In the genomic region with DNA sequence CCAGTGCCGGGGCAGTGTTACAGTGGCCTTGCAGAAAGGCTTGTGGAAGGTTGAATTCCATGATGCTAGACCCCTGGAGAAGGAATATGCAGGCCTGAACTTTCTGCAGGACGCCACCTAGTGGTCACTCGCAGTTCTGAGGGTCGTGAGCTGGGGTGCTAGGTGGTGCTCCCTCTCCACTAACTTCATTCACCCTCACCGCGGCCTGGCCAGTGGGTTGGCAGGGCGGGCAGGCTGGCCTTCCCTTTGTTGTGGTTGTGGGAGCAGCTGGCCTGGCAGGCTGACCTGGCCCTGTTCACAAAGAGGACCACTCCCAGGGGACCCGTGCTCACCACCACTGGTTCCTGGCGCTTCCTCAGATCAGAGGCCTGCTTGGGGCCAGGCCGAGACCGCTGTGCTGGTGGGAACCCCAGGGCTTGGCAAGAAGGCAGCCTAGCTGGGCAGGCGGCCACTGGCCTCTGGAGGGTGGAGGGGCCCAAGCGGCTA, we compare ENCODE assay signal across 10 mouse cellular contexts. TPM values are rescaled to one million over a fixed set of nuclear protein-coding genes. Genes with fewer than 3 reads are reported as not detected.
DNase-seq lines count a peak whose midpoint lies in the region; ATAC-seq and TF ChIP-seq lines count a peak whose summit lies in the region.
"Had no signal": no experiment of that assay in that cellular context is flagged by ENCODE, and none has a peak within 500 bp of the region (broad histone marks: within the 10 kb centered on the region; RNA-seq: fewer than 3 reads in every experiment).

No protein-coding gene starts in this region.

- peak; percentile 61 for DNase-seq in gastrocnemius, adult 2 months
- DNase-seq in gastrocnemius, postnatal 36 days: no peak
- DNase-seq in midbrain, postnatal 0 days (ENCODE audit: low spot score): peak; percentile 77
- peak; percentile 52 for DNase-seq in cerebellum, adult 9-11 months
- no peak for DNase-seq in left cerebral cortex, postnatal 36 days (ENCODE audit: low spot score in 2 of 2)
- no peak for DNase-seq in left cerebral cortex, postnatal 25 days (ENCODE audit: low spot score in 2 of 2)

- H3K4me1 ChIP-seq in midbrain, postnatal 0 days (ENCODE audit: insufficient read depth, low read length): peaks cover 3% of the 10 kb centered on the region; the same call in 1 of the 2 replicates
- peaks cover 2% of the 10 kb centered on the region for H3K4me1 ChIP-seq in midbrain, embryonic 13.5 days (replicated peaks)
- H3K4me1 ChIP-seq: midbrain, embryonic 12.5 days had no signal

- H3K4me2 ChIP-seq in midbrain, postnatal 0 days (ENCODE audit: low read depth, low read length, poor library complexity, severe bottlenecking): no peak overlapping the region
- no peak overlapping the region for H3K4me2 ChIP-seq in midbrain, embryonic 13.5 days (replicated peaks)
- H3K4me2 ChIP-seq in myocyte (ENCODE audit: low read depth): no peak overlapping the region
- H3K4me2 ChIP-seq: heart, embryonic 13.5 days; midbrain, embryonic 12.5 days had no signal

- H3K27me3 ChIP-seq in midbrain, postnatal 0 days (ENCODE audit: insufficient read depth, low read length): no peaks in the 10 kb centered on the region
- H3K27me3 ChIP-seq in midbrain, embryonic 13.5 days: no peaks in the 10 kb centered on the region
- H3K27me3 ChIP-seq in myocyte (ENCODE audit: control insufficient read depth, insufficient read depth, insufficient read length): peaks cover 63% of the 10 kb centered on the region
- H3K27me3 ChIP-seq: midbrain, embryonic 12.5 days had no signal

- TF ChIP-seq POLR2A in myocyte (IDR thresholded peaks at IDR 0.05; ENCODE audit: insufficient read length, low read depth): no peak

- no peak overlapping the region for H3K27ac ChIP-seq in gastrocnemius, adult 2 months
- no peak overlapping the region for H3K27ac ChIP-seq in midbrain, postnatal 0 days (ENCODE audit: low read depth, low read length)
- H3K27ac ChIP-seq in midbrain, embryonic 13.5 days: no peak overlapping the region
- H3K27ac ChIP-seq: heart, embryonic 13.5 days; midbrain, embryonic 12.5 days had no signal

- peak; percentile 68; the same call in 1 of the 2 replicates for ATAC-seq in midbrain, postnatal 0 days (ENCODE audit: low FRiP score)
- ATAC-seq in midbrain, embryonic 13.5 days: no peak

- H3K4me3 ChIP-seq in gastrocnemius, adult 2 months: no peak overlapping the region
- H3K4me3 ChIP-seq in midbrain, postnatal 0 days (ENCODE audit: low read depth, low read length): no peak overlapping the region
- no peak overlapping the region for H3K4me3 ChIP-seq in midbrain, embryonic 13.5 days (replicated peaks)
- no peak overlapping the region for H3K4me3 ChIP-seq in myocyte
- H3K4me3 ChIP-seq: heart, embryonic 13.5 days; midbrain, embryonic 12.5 days had no signal

- peak; percentile 64 for TF ChIP-seq CTCF in gastrocnemius, adult 2 months (IDR thresholded peaks at IDR 0.05)
- TF ChIP-seq CTCF in midbrain, postnatal 0 days (IDR thresholded peaks at IDR 0.05): peak; percentile 66

- intact Hi-C loops in gastrocnemius, adult 2 months (cut with DNase I): no loop called here
- intact Hi-C loops in gastrocnemius, postnatal 36 days (cut with DNase I): no loop called here
- intact Hi-C loops in left cerebral cortex, postnatal 36 days (cut with DNase I): no loop called here
- intact Hi-C loops in left cerebral cortex, postnatal 25 days (cut with DNase I): no loop called here

- no peaks in the 10 kb centered on the region for H3K79me2 ChIP-seq in myocyte (ENCODE audit: control insufficient read depth, insufficient read depth)

- H3K9me3 ChIP-seq in midbrain, postnatal 0 days (ENCODE audit: low read length): no peaks in the 10 kb centered on the region
- H3K9me3 ChIP-seq in midbrain, embryonic 13.5 days: no peaks in the 10 kb centered on the region
- H3K9me3 ChIP-seq: heart, embryonic 13.5 days; midbrain, embryonic 12.5 days had no signal

- no peaks in the 10 kb centered on the region for H3K36me3 ChIP-seq in midbrain, postnatal 0 days (ENCODE audit: insufficient read depth, low read length)
- H3K36me3 ChIP-seq in midbrain, embryonic 13.5 days: no peaks in the 10 kb centered on the region
- H3K36me3 ChIP-seq in myocyte (ENCODE audit: control insufficient read depth, insufficient read depth): no peaks in the 10 kb centered on the region
- H3K36me3 ChIP-seq: heart, embryonic 13.5 days had no signal

- no peak overlapping the region for H3ac ChIP-seq in myocyte (ENCODE audit: control insufficient read depth, insufficient read length)

- H3K9ac ChIP-seq in midbrain, postnatal 0 days (replicated peaks; ENCODE audit: low read length, poor library complexity, severe bottlenecking): no peak overlapping the region
- no peak overlapping the region for H3K9ac ChIP-seq in midbrain, embryonic 13.5 days (replicated peaks)
- H3K9ac ChIP-seq: heart, embryonic 13.5 days; midbrain, embryonic 12.5 days had no signal

- 55% methylated on average over 13 of the region's 13 CpGs for whole genome bisulfite sequencing in midbrain, postnatal 0 days
- 67% methylated on average over 13 of the region's 13 CpGs for WGBS in midbrain, embryonic 13.5 days

TF ChIP-seq in myocyte, 11 proteins besides CTCF, POLR2A, EP300 and RAD21:
- TF ChIP-seq MAX (IDR thresholded peaks at IDR 0.05; ENCODE audit: low read depth) (no peak), TCF3 (IDR thresholded peaks at IDR 0.05; ENCODE audit: insufficient read length, low read depth) (peak; percentile 44), REST (IDR thresholded peaks at IDR 0.05; ENCODE audit: insufficient read depth, insufficient read length) (no peak), E2F4 (IDR thresholded peaks at IDR 0.05; ENCODE audit: insufficient read depth) (no peak), USF1 (IDR thresholded peaks at IDR 0.05; ENCODE audit: low read depth) (no peak), MYOD1 (IDR thresholded peaks at IDR 0.05; ENCODE audit: control insufficient read depth in 1 of 3, insufficient read length in 2 of 3, low read depth in 2 of 3) (peak in 2 of 3 experiments; percentile 80 to 86), MYOG (IDR thresholded peaks at IDR 0.05; ENCODE audit: control insufficient read depth in 1 of 3, insufficient read depth in 1 of 3, insufficient read length in 2 of 3, low read depth in 2 of 3) (peak in 2 of 3 experiments; percentile 93 to 94), TCF12 (IDR thresholded peaks at IDR 0.05; ENCODE audit: insufficient read depth, poor library complexity, severe bottlenecking) (peak; percentile 2), SRF (IDR thresholded peaks at IDR 0.05; ENCODE audit: control insufficient read depth, insufficient read length, low read depth) (no peak), POLR2AphosphoS2 (IDR thresholded peaks at IDR 0.05; ENCODE audit: insufficient read length, low read depth) (no peak), CEBPB (IDR thresholded peaks at IDR 0.05; ENCODE audit: insufficient read depth, poor library complexity, severe bottlenecking) (no peak)
TF ChIP-seq in myocyte: peak in this region for 4.

RNA-seq across cellular contexts. Expression of a gene that starts 51.7 kb away (rescaled TPM):
- total RNA-seq in gastrocnemius, adult 2 months (2021): 10 to 100 TPM; 10.3 to 42.2 TPM
- total RNA-seq in gastrocnemius, postnatal 36 days (2021): 10 to 100 TPM; 14.1 to 15.9 TPM
- 14.3 and 17.9 TPM in 2 replicates for total RNA-seq in midbrain, postnatal 0 days (2014; rRNA removed)
- 16.1 and 19.1 TPM in 2 replicates for polyA plus RNA-seq in midbrain, postnatal 0 days (2015; fragmentation: Nextera tagmentation; extraction: Ambion mirVana)
- polyA plus RNA-seq in midbrain, embryonic 13.5 days (2015; fragmentation: Nextera tagmentation; extraction: Ambion mirVana): 8.0 and 9.3 TPM in 2 replicates
- 0.07 TPM for polyA plus RNA-seq in myocyte (2012; fragmentation: generic; extraction: Trizol)
- 1 to 10 TPM; 6.2 to 7.4 TPM for total RNA-seq in left cerebral cortex, postnatal 36 days (2021)
- total RNA-seq in left cerebral cortex, postnatal 25 days (2021): 1 to 10 TPM; 7.1 to 7.8 TPM

Comparison
In these comparisons a context has a peak if more than half of its experiments do, and no peak if none do; other contexts are left out.
1. DNase-seq: peak in gastrocnemius, adult 2 months (single experiment), midbrain, postnatal 0 days (single experiment) and cerebellum, adult 9-11 months (single experiment); none in gastrocnemius, postnatal 36 days (0 of 2), left cerebral cortex, postnatal 36 days (0 of 2) and left cerebral cortex, postnatal 25 days (0 of 2).